Mouse (Mus musculus): ENCODE results near the gene Cmtm6. TPM values are rescaled to one million over a fixed set of nuclear protein-coding genes. Genes with fewer than 3 reads are reported as not detected.

Gene Cmtm6
- total RNA-seq, 2 experiments from 2014 or later: 22.1 to 22.4 TPM

Other genes starting within 250 kb of the Cmtm6 start
- gene Ccr4, start 226.2 kb upstream of the Cmtm6 start, total RNA-seq (2021): not detected
- gene C130032M10Rik, start 215.4 kb upstream of the Cmtm6 start, total RNA-seq (2021): not detected
- 1 to 10 TPM; 1.1 to 1.5 TPM for gene Trim71, start 166.7 kb upstream of the Cmtm6 start, total RNA-seq (2021)
- 10 to 100 TPM; 56.1 to 57.3 TPM for gene Cnot10, start 90.9 kb upstream of the Cmtm6 start, total RNA-seq (2021)
- 100 to 1,000 TPM in 1 of 2 experiments, 10 to 100 TPM in 1; 93.4 to 102 TPM for gene Dync1li1, start 42.3 kb upstream of the Cmtm6 start, total RNA-seq (2021)
- 1 to 10 TPM; 3.5 to 4.5 TPM for gene Cmtm7, start 50.7 kb downstream of the Cmtm6 start, total RNA-seq (2021)
- 1 to 10 TPM; 2.4 to 2.7 TPM for gene Cmtm8, start 113.0 kb downstream of the Cmtm6 start, total RNA-seq (2021)
- 10 to 100 TPM; 76.8 to 81.3 TPM for gene Gpd1l, start 202.9 kb downstream of the Cmtm6 start, total RNA-seq (2021)
- gene Osbpl10, start 247.5 kb downstream of the Cmtm6 start, total RNA-seq (2021): 10 to 100 TPM; 17.2 to 17.9 TPM

All from layer of hippocampus, postnatal 36 days (tissue).